ENCODE assay signal across 8 mouse cellular contexts in genomic region chr4:105157276-105158168, GRCm38 (mm10). TPM values are rescaled to one million over a fixed set of nuclear protein-coding genes. Genes with fewer than 3 reads are reported as not detected.
DNase-seq lines count a peak whose midpoint lies in the region; ATAC-seq lines count a peak whose summit lies in the region.

TSS of gene Plpp3 (plus strand) at chr4:105157347.

- H3K4me2 ChIP-seq in embryonic facial prominence, embryonic 15.5 days (replicated peaks) = peak within 1 kb of the TSS; percentile 60
- peak within 1 kb of the TSS; percentile 73 for H3K4me2 ChIP-seq in kidney, embryonic 14.5 days (replicated peaks; ENCODE audit: low read depth, low read length)
- peak within 1 kb of the TSS; percentile 57 for H3K4me2 ChIP-seq in limb, embryonic 15.5 days
- peak within 1 kb of the TSS; percentile 88 for H3K4me2 ChIP-seq in midbrain, embryonic 16.5 days (ENCODE audit: low read length)

- WGBS in embryonic facial prominence, embryonic 15.5 days = under 1% methylated on average over 77 of the region's 77 CpGs
- under 1% methylated on average over 77 of the region's 77 CpGs for WGBS in kidney, embryonic 14.5 days
- under 1% methylated on average over 76 of the region's 77 CpGs for WGBS in limb, embryonic 15.5 days
- under 1% methylated on average over 75 of the region's 77 CpGs for WGBS in midbrain, embryonic 16.5 days

- DNase-seq in CD4-positive, CD25-positive, alpha-beta regulatory T cell, adult 2 months (ENCODE audit: low read depth, low spot score) = peak; percentile 11
- DNase-seq in heart, adult 9 months (ENCODE audit: low spot score in 2 of 2) = peak; percentile 93 to 95
- peak; percentile 51 for DNase-seq in splenic B cell, adult 2 months (ENCODE audit: low read depth, low spot score)

- ATAC-seq in CD4-positive, CD25-positive, alpha-beta regulatory T cell, adult 4 months = no peak
- ATAC-seq in embryonic facial prominence, embryonic 15.5 days (ENCODE audit: insufficient number of reproducible peaks, low FRiP score, low TSS enrichment, low read depth) = peak; percentile 92
- ATAC-seq in kidney, embryonic 14.5 days (ENCODE audit: low FRiP score, low TSS enrichment) = peak; percentile 92
- peak; percentile 84 for ATAC-seq in limb, embryonic 15.5 days (ENCODE audit: insufficient number of reproducible peaks, low FRiP score, low TSS enrichment, low read depth)
- ATAC-seq in midbrain, embryonic 16.5 days = peak; percentile 84

- H3K27ac ChIP-seq in embryonic facial prominence, embryonic 15.5 days (replicated peaks) = peak within 1 kb of the TSS; percentile 99
- H3K27ac ChIP-seq in kidney, embryonic 14.5 days (ENCODE audit: low read depth, low read length) = peak within 1 kb of the TSS; percentile 94
- H3K27ac ChIP-seq in limb, embryonic 15.5 days = peak within 1 kb of the TSS; percentile 99
- peak within 1 kb of the TSS; percentile 83 for H3K27ac ChIP-seq in midbrain, embryonic 16.5 days (ENCODE audit: low read length)

- no peaks in the 10 kb centered on the region for H3K9me3 ChIP-seq in embryonic facial prominence, embryonic 15.5 days (replicated peaks)
- no peaks in the 10 kb centered on the region for H3K9me3 ChIP-seq in kidney, embryonic 14.5 days (ENCODE audit: control insufficient read depth, low read length)
- no peaks in the 10 kb centered on the region for H3K9me3 ChIP-seq in limb, embryonic 15.5 days
- H3K9me3 ChIP-seq in midbrain, embryonic 16.5 days (replicated peaks; ENCODE audit: control insufficient read depth, low read length, poor library complexity, severe bottlenecking) = no peaks in the 10 kb centered on the region

- H3K4me1 ChIP-seq in embryonic facial prominence, embryonic 15.5 days = peaks cover 15% of the 10 kb centered on the region
- H3K4me1 ChIP-seq in kidney, embryonic 14.5 days (ENCODE audit: control insufficient read depth, insufficient read depth, low read length) = peaks cover 8% of the 10 kb centered on the region; the same call in 1 of the 2 replicates
- H3K4me1 ChIP-seq in limb, embryonic 15.5 days = peaks cover 17% of the 10 kb centered on the region
- H3K4me1 ChIP-seq in midbrain, embryonic 16.5 days (ENCODE audit: control insufficient read depth, insufficient read depth, low read length) = peaks cover 8% of the 10 kb centered on the region; the same call in 1 of the 2 replicates

- peak within 1 kb of the TSS; percentile 75 for H3K4me3 ChIP-seq in embryonic facial prominence, embryonic 15.5 days (replicated peaks)
- H3K4me3 ChIP-seq in kidney, embryonic 14.5 days (ENCODE audit: low read length) = peak within 1 kb of the TSS; percentile 90
- peak within 1 kb of the TSS; percentile 94 for H3K4me3 ChIP-seq in limb, embryonic 15.5 days
- H3K4me3 ChIP-seq in midbrain, embryonic 16.5 days (ENCODE audit: low read depth, low read length) = peak within 1 kb of the TSS; percentile 80

- H3K9ac ChIP-seq in embryonic facial prominence, embryonic 15.5 days = peak within 1 kb of the TSS; percentile 94
- H3K9ac ChIP-seq in kidney, embryonic 14.5 days (ENCODE audit: low read depth, low read length) = peak within 1 kb of the TSS; percentile 95
- H3K9ac ChIP-seq in limb, embryonic 15.5 days = peak within 1 kb of the TSS; percentile 94
- peak within 1 kb of the TSS; percentile 79 for H3K9ac ChIP-seq in midbrain, embryonic 16.5 days (ENCODE audit: low read depth, low read length)

- no peaks in the 10 kb centered on the region for H3K27me3 ChIP-seq in embryonic facial prominence, embryonic 15.5 days
- H3K27me3 ChIP-seq in kidney, embryonic 14.5 days (ENCODE audit: control insufficient read depth, insufficient read depth, low read length) = no peaks in the 10 kb centered on the region
- H3K27me3 ChIP-seq in limb, embryonic 15.5 days = no peaks in the 10 kb centered on the region
- no peaks in the 10 kb centered on the region for H3K27me3 ChIP-seq in midbrain, embryonic 16.5 days (ENCODE audit: control insufficient read depth, insufficient read depth, low read depth, low read length)
- H3K27me3 ChIP-seq in splenic B cell, adult 2 months (ENCODE audit: control insufficient read depth, insufficient read depth, low read length, poor library complexity, severe bottlenecking) = no peaks in the 10 kb centered on the region

- H3K36me3 ChIP-seq in embryonic facial prominence, embryonic 15.5 days = peaks cover 7% of the 10 kb centered on the region; the same call in 1 of the 2 replicates
- H3K36me3 ChIP-seq in kidney, embryonic 14.5 days (ENCODE audit: control insufficient read depth, insufficient read depth, low read length) = peaks cover 5% of the 10 kb centered on the region; the same call in 1 of the 2 replicates
- no peaks in the 10 kb centered on the region for H3K36me3 ChIP-seq in limb, embryonic 15.5 days
- H3K36me3 ChIP-seq in midbrain, embryonic 16.5 days (ENCODE audit: control insufficient read depth, insufficient read depth, low read length) = no peaks in the 10 kb centered on the region
- H3K36me3 ChIP-seq in splenic B cell, adult 2 months (ENCODE audit: control insufficient read depth, insufficient read depth, low read length, poor library complexity, severe bottlenecking) = 0 out of 2 replicates have a peak, but pooled peaks cover 2% of the 10 kb centered on the region

RNA-seq across cellular contexts. Expression of gene Plpp3, which starts in this region (rescaled TPM):
- under 1 TPM in 1 of 2 experiments, not detected in 1; 0.24 TPM for polyA plus RNA-seq in CD4-positive, CD25-positive, alpha-beta regulatory T cell, adult 4 months (2017; shearing (Covaris generic))
- 190 and 199 TPM in 2 replicates for polyA plus RNA-seq in embryonic facial prominence, embryonic 15.5 days (2015; fragmentation: Nextera tagmentation; extraction: Ambion mirVana)
- 41.6 and 53.0 TPM in 2 replicates for polyA plus RNA-seq in kidney, embryonic 14.5 days (2014; fragmentation: Nextera tagmentation; extraction: Ambion mirVana)
- 143 and 150 TPM in 2 replicates for polyA plus RNA-seq in limb, embryonic 15.5 days (2015; fragmentation: Nextera tagmentation; extraction: Ambion mirVana)
- polyA plus RNA-seq in midbrain, embryonic 16.5 days (2015; fragmentation: Nextera tagmentation; extraction: Ambion mirVana) = 71.7 and 102 TPM in 2 replicates

Comparison
In these comparisons a context has a peak if more than half of its experiments do, and no peak if none do; other contexts are left out.
1. RNA of gene Plpp3 (polyA plus RNA-seq): 190 to 199 TPM in embryonic facial prominence, embryonic 15.5 days, 143 to 150 TPM in limb, embryonic 15.5 days, 71.7 to 102 TPM in midbrain, embryonic 16.5 days and 41.6 to 53.0 TPM in kidney, embryonic 14.5 days; 0.24 TPM in CD4-positive, CD25-positive, alpha-beta regulatory T cell, adult 4 months; every median in the first group is over 10 times any median in the second.
2. DNase-seq: peak in every context shown above with its lines; median percentile 94 in heart, adult 9 months; 51 in splenic B cell, adult 2 months; 11 in CD4-positive, CD25-positive, alpha-beta regulatory T cell, adult 2 months.
3. Peak in every context shown above with its lines, with median percentiles within 50 percentile points of each other: H3K27ac ChIP-seq, H3K4me2 ChIP-seq, H3K4me3 ChIP-seq and H3K9ac ChIP-seq.